Mouse (Mus musculus) left cerebral cortex, adult 18-20 months (tissue): ENCODE measurements at regions not wholly inside any gene's neighbourhood (a gene's known extent, or its start where the extent isn't known, plus 50 kb on each side); places are given as distances from the start of the nearest gene placed in this dataset.

Experiments
- DNase-seq, 2 experiments: peaks; one replicate each; pipeline ENCODE4 v3.0.0; 2021 to 2022; ENCODE audit warnings: low spot score in 2 of 2, mixed read lengths in 1 of 2

GRCm38 (mm10) chr17:52062096-52062665 lies 229.1 kb upstream of the Satb1 start:
- no peak for DNase-seq

- no peak for DNase-seq
These were observed 203.4 kb upstream of the Satb1 start for GRCm38 (mm10) chr17:52036479-52036878.

- no peak for DNase-seq
These were observed 198.0 kb upstream of the Satb1 start for GRCm38 (mm10) chr17:52031079-52031478.

GRCm38 (mm10) chr17:51986920-51987319 lies 153.8 kb upstream of the Satb1 start:
- no peak for DNase-seq

- DNase-seq: no peak
These were observed 153.1 kb upstream of the Satb1 start for GRCm38 (mm10) chr17:51986212-51986611.

GRCm38 (mm10) chr17:51979126-51979525 lies 146.0 kb upstream of the Satb1 start:
- DNase-seq: no peak

GRCm38 (mm10) chr17:51971444-51971843 lies 138.4 kb upstream of the Satb1 start:
- no peak for DNase-seq

GRCm38 (mm10) chr17:51966573-51967284 lies 133.6 kb upstream of the Satb1 start:
- DNase-seq: no peak

GRCm38 (mm10) chr17:51962529-51963110 lies 129.5 kb upstream of the Satb1 start:
- DNase-seq: no peak

- no peak for DNase-seq
These were observed 128.2 kb upstream of the Satb1 start for GRCm38 (mm10) chr17:51961337-51961736.

- DNase-seq: no peak
These were observed 123.2 kb upstream of the Satb1 start for GRCm38 (mm10) chr17:51956275-51956674.

GRCm38 (mm10) chr17:51937707-51938106 lies 104.6 kb upstream of the Satb1 start:
- no peak for DNase-seq

- DNase-seq: no peak
These were observed 103.0 kb upstream of the Satb1 start for GRCm38 (mm10) chr17:51936071-51936470.

GRCm38 (mm10) chr17:51926392-51926791 lies 93.3 kb upstream of the Satb1 start:
- DNase-seq: no peak

- DNase-seq: no peak
These were observed 73.9 kb upstream of the Satb1 start for GRCm38 (mm10) chr17:51907031-51907430.

- no peak for DNase-seq
These were observed 73.3 kb upstream of the Satb1 start for GRCm38 (mm10) chr17:51906418-51906817.

- DNase-seq: no peak
These were observed 70.8 kb upstream of the Satb1 start for GRCm38 (mm10) chr17:51903885-51904284.

GRCm38 (mm10) chr17:51899376-51899775 lies 66.3 kb upstream of the Satb1 start:
- no peak for DNase-seq

- DNase-seq: no peak
These were observed 63.1 kb upstream of the Satb1 start for GRCm38 (mm10) chr17:51896160-51896559.

GRCm38 (mm10) chr17:51894278-51894677 lies 61.2 kb upstream of the Satb1 start:
- no peak for DNase-seq

- DNase-seq: no peak
These were observed 59.8 kb upstream of the Satb1 start for GRCm38 (mm10) chr17:51892856-51893255.

GRCm38 (mm10) chr17:51892159-51892558 lies 59.1 kb upstream of the Satb1 start:
- DNase-seq: no peak
